Mouse (Mus musculus) layer of hippocampus, postnatal 14 days (tissue): ENCODE measurements around the gene Zfp609. TPM values are rescaled to one million over a fixed set of nuclear protein-coding genes. Genes with fewer than 3 reads are reported as not detected.
"Not testable (repeated sequence)": the region's sequence is repeated elsewhere in the genome, so short reads cannot be mapped to it uniquely, and the experiment has no call there.

Experiments used
- DNase-seq, 2 experiments: peaks; one replicate each; pipeline ENCODE4 v3.0.0; 2021 to 2022; ENCODE audit warnings: low spot score in 2 of 2, mixed read lengths in 1 of 2
- total RNA-seq, 2 experiments: library from RNA; stranded (reverse); gene quantifications; 2 replicates each; pipeline ENCODE4 v1.2.3; 2021

Zfp609 gene
- total RNA-seq, 2 experiments from 2014 or later = 44.8 to 48.6 TPM

GRCm38 (mm10) chr9:65820301-65820700 is 7.1 kb downstream of the Zfp609 start:
- DNase-seq = no peak

GRCm38 (mm10) chr9:65818402-65818801 is 9.0 kb downstream of the Zfp609 start:
- no peak for DNase-seq

- DNase-seq = no peak
Measured at GRCm38 (mm10) chr9:65812841-65813240, 14.5 kb downstream of the Zfp609 start.

GRCm38 (mm10) chr9:65811784-65812183 is 15.6 kb downstream of the Zfp609 start:
- no peak for DNase-seq

GRCm38 (mm10) chr9:65807818-65808217 is 19.5 kb downstream of the Zfp609 start:
- DNase-seq = no peak

GRCm38 (mm10) chr9:65807251-65807650 is 20.1 kb downstream of the Zfp609 start:
- DNase-seq = no peak

- DNase-seq = no peak
Measured at GRCm38 (mm10) chr9:65799770-65800169, 27.6 kb downstream of the Zfp609 start.

- no peak for DNase-seq
Measured at GRCm38 (mm10) chr9:65795651-65796050, 31.7 kb downstream of the Zfp609 start.

- DNase-seq = peak in 1 of 2 experiments; percentile 18
Measured at GRCm38 (mm10) chr9:65794313-65794712, 33.1 kb downstream of the Zfp609 start.

- DNase-seq = peak; percentile 9 to 23
Measured at GRCm38 (mm10) chr9:65793506-65793905, 33.9 kb downstream of the Zfp609 start.

- DNase-seq = peak; percentile 42 to 61
Measured at GRCm38 (mm10) chr9:65793086-65793485, 34.3 kb downstream of the Zfp609 start.

- no peak for DNase-seq
Measured at GRCm38 (mm10) chr9:65791846-65792245, 35.5 kb downstream of the Zfp609 start.

GRCm38 (mm10) chr9:65791106-65791505 is 36.3 kb downstream of the Zfp609 start:
- no peak for DNase-seq

- no peak for DNase-seq
Measured at GRCm38 (mm10) chr9:65789788-65790187, 37.6 kb downstream of the Zfp609 start.

- DNase-seq = no peak
Measured at GRCm38 (mm10) chr9:65788556-65788955, 38.8 kb downstream of the Zfp609 start.

- peak in 1 of 2 experiments; percentile 7 for DNase-seq
Measured at GRCm38 (mm10) chr9:65787829-65788344, 39.5 kb downstream of the Zfp609 start.

GRCm38 (mm10) chr9:65786885-65787787 is 40.2 kb downstream of the Zfp609 start:
- DNase-seq = peak in 1 of 2 experiments; percentile 9

- no peak for DNase-seq
Measured at GRCm38 (mm10) chr9:65785772-65786368, 41.5 kb downstream of the Zfp609 start.

GRCm38 (mm10) chr9:65779619-65780018 is 47.7 kb downstream of the Zfp609 start:
- DNase-seq = not testable (repeated sequence)

GRCm38 (mm10) chr9:65776874-65777432 is 50.4 kb downstream of the Zfp609 start:
- DNase-seq = no peak

GRCm38 (mm10) chr9:65776137-65776872 is 51.1 kb downstream of the Zfp609 start:
- DNase-seq = no peak
